Mouse (Mus musculus) bone marrow macrophage, adult 2 months (primary cell): ENCODE measurements around the gene Rab40b. TPM values are rescaled to one million over a fixed set of nuclear protein-coding genes. Genes with fewer than 3 reads are reported as not detected.
A peak's percentile ranks its signal among the peaks of the same experiment; 100 is the strongest.
"Not testable (repeated sequence)": the region's sequence is repeated elsewhere in the genome, so short reads cannot be mapped to it uniquely, and the experiment has no call there.

ENCODE experiments used
- H3K27ac ChIP-seq: 2 replicates; pipeline ENCODE4 v1.5.1; 2012; ENCODE audit warnings: low read depth, low read length; ENCODE audit not compliant: insufficient read depth
- H3K4me1 ChIP-seq: 2 replicates; pipeline ENCODE4 v1.6.1; 2012; ENCODE audit warnings: low read length; ENCODE audit not compliant: control insufficient read depth, insufficient read depth
- H3K4me3 ChIP-seq: 2 replicates; pipeline ENCODE4 v1.5.1; 2012; ENCODE audit warnings: mild to moderate bottlenecking, low read length, moderate library complexity; ENCODE audit not compliant: insufficient read depth
- CTCF ChIP-seq: IDR thresholded peaks from 2 replicates; pipeline ENCODE4 v1.5.1; 2012; ENCODE audit warnings: low read depth, mild to moderate bottlenecking, low read length, moderate library complexity
- POLR2A ChIP-seq: IDR thresholded peaks from 2 replicates; pipeline ENCODE4 v1.6.1; 2012; ENCODE audit warnings: mild to moderate bottlenecking, low read depth, low read length, borderline replicate concordance
- polyA plus RNA-seq: library from polyadenylated mRNA; stranded (reverse); fragments of >200 nt; gene quantifications from 2 replicates; pipeline ENCODE4 v1.2.4, GENCODE M21; 2012; ENCODE audit not compliant: missing spikeins, insufficient read depth, insufficient read length

Gene Rab40b
- polyA plus RNA-seq, 1 experiment, result not detected

DNA sequence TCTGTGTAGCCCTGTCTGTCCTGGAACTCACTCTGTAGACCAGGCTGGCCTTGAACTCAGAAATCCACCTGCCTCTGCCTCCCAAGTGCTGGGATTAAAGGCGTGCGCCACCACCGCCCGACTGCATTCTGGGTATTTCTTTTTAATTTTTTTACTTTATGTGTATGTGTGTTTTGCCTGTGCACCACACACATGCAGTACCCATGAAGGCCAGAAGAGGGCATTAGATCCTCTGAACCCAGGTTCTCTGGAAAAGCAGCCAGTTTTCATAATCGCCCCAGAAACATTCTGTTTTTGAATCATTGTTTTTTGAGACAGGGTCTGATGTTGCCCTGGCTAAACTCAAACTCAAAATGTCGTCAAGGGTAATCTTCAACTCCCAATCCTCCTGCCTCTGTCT is 18.4 kb downstream of the Rab40b start:
- H3K4me3 ChIP-seq, result no peak overlapping the region
- TF ChIP-seq POLR2A (no peak), CTCF (peak; percentile 21; the same call in 1 of the 2 replicates)
- no peaks in the 10 kb centered on the region for H3K4me1 ChIP-seq
- no peak overlapping the region for H3K27ac ChIP-seq

DNA sequence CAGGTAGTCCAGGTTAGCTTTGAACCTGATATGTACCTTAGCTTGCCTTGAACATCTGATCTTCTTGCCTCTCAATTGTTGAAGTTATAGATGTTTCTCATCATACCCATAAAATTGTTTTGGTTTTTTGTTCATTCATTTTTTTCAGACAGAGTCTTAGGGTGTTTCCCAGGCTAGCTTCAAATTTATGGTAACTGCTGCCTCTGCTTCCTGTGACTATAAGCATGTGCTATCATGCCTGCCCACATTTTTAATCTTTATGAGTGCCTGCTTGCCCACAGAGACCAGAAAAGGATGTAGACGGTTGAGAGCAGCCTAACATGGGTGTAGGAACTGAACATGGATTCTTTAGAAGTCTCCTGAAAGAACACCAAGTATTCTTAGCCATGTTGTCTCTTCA is 19.3 kb downstream of the Rab40b start:
- Histone ChIP-seq H3K27ac (no peak overlapping the region), H3K4me3 (no peak overlapping the region), H3K4me1 (no peaks in the 10 kb centered on the region)
- TF ChIP-seq CTCF, result no peak
- no peak for TF ChIP-seq POLR2A

DNA sequence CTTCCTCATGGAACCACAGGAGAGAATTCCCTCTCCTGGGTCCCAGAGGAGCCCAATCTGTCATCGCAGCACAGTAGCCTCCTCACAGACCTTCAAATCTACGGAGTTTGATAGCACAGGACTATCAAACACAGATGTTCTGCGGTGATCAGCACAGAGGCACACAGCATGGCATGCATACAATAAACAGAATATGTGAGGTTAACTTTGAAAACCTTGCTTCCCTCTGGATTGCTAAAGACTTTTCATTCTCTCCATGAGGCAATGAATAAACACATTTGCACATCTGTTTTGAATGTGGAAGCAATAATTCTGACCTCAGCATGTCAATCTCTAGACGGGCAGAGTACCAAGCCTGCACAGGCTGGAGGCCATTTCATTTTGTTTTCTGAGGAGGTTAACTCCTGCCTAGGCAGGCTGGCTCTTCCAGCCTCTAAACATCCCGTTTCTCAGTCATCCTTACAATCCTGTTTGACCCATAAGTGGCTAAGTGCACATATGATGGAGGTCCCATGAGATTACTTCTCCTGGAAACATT is 20.8 kb downstream of the Rab40b start:
- no peak overlapping the region for H3K4me3 ChIP-seq
- TF ChIP-seq POLR2A (no peak), CTCF (no peak)
- H3K27ac ChIP-seq, result no peak overlapping the region
- no peaks in the 10 kb centered on the region for H3K4me1 ChIP-seq

DNA sequence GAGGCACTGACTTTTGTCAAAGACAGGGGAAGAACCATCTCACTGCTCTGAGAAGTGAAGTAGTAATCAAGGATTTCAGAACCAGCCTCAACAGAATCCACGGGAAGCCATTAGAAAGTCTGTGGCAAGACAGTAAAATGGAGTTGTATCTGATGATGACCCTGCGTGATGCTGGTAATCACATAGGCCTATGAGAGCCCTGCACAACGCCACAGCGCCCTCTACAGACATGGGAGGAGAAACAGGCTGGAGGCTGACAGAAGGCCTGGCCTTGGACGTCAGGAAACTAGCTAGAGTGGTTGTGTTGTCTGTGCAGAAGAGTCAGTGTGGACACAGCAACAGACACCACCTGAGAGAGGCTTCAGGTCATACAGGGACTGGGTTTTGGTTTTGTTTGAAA is 25.8 kb downstream of the Rab40b start:
- Histone ChIP-seq H3K4me1 (no peaks in the 10 kb centered on the region), H3K27ac (no peak overlapping the region), H3K4me3 (no peak overlapping the region)
- TF ChIP-seq POLR2A (no peak), CTCF (peak; percentile 55; the same call in 1 of the 2 replicates)

DNA sequence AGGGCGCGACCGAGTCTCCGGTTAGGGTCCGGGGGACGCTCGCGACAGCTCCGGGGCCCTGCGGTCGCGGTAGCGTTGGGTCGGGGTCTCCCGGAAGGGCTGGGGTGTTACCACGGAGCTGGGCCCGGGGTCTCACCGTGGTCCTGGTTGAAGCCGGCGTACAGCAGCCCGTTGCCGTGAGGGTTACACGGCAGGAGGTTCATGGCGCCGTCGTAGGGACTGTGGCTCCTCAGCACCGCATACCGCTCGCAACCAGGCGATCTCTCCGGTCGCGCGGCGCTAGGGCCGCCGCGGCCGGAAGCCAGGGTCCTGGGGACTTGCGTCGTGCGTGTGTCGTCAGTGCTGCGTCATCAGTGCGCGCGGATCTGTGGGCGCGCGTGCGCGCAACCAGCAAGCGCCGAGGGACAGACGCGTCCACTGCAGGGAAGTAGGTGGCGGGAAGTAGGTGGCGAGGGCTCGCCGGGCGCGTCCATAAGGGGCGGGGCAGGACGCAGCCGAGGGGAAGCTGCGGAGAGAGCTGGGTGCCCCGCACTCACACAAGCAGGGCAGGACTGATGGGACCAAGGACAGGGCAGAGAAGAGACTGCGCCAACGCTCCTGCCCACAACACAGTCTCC is 33.9 kb downstream of the Rab40b start, which contains the start of gene Wdr45b:
Gene Wdr45b (minus strand): TSS at position 355 of the 617 bp plus-strand sequence.
- Histone ChIP-seq H3K4me1 (peaks cover 16% of the 10 kb centered on the region), H3K4me3 (peak within 1 kb of the TSS; percentile 73)

DNA sequence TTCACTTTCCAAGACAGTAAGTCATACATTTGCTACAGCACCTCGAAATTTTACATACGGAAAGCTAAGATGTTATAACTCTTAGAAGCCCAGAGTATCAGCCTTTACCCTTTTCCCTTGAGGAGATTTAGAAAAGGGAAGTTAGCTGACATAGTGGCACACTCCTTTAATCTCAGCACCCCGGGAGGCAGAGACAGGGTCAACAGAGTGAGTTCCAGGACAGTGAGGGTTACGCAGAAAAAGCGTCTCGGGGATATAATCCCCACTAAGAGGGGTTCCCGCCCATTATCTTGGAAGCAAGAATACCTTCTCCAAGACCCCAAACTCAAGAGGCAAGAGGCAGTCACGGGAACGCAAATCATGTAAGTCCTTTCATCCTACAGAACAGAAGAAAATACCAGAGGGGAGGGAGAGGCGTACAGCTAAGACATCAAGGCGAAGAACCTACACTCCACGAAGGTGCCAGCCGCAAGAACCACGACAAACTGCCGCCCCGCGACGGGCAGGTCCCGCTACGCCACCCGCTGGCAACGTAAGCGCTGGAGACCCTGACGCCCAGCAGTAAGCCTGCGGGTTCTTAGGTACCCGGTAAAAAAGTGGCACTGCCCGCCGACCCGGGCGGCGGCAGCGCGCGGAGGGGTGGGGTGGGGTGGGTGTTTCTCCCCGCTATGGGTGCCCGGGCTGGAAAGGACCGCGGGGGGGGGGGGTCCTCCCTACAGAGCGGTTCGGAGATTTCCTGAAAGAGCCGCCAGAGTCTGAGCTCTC is 34.5 kb downstream of the Rab40b start:
- Histone ChIP-seq H3K4me1 (peaks cover 16% of the 10 kb centered on the region), H3K4me3 (peak overlapping the region; percentile 70), H3K27ac (peak overlapping the region; percentile 52)
- no peak for TF ChIP-seq POLR2A
- TF ChIP-seq CTCF, result peak; percentile 26; the same call in 1 of the 2 replicates

More for the DNA sequence above, 33.9 kb downstream of the Rab40b start, which contains the start of gene Wdr45b:
- no peak for TF ChIP-seq CTCF
- 0 out of 2 replicates have a peak, but pooled peaks have one; percentile 75 for TF ChIP-seq POLR2A
- H3K27ac ChIP-seq, result peak within 1 kb of the TSS; percentile 52

DNA sequence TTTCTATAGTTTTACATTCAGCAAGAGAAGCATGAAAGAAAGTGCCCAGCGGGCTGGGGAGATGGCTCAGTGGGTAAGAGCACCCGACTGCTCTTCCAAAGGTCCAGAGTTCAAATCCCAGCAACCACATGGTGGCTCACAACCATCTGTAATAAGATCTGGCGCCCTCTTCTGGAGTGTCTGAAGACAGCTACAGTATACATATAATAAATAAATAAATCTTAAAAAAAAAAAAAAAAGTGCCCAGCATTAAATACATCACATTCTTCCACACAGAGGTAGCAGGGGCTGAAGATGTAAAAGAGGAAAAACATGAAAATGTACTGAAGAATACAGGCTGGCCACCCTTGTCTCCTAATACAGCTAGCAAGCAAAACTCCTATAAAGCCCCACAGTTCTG is 39.3 kb downstream of the Rab40b start:
- H3K4me3 ChIP-seq, H3K27ac ChIP-seq: not testable (repeated sequence)

DNA sequence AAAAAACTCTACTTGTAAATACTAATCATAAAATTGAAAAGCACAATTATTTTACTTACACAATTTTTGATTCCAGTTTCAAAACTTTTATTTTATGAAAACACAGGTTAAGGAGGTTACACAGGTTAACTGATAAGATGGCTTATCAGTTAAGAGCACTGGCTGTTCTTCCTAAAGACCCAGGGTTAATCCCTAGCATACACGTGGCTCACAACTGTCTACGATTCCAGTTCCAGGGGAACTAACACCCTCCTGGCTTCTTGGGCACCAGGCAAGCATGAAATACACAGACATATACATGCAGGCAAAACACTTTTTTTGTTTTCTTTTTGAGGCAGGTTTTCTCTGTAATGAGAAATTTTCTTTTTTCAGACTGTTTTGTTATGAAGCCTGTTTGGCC is 39.9 kb downstream of the Rab40b start:
- H3K4me1 ChIP-seq, result peaks cover 14% of the 10 kb centered on the region
- no peak overlapping the region for H3K27ac ChIP-seq
- no peak overlapping the region for H3K4me3 ChIP-seq
- TF ChIP-seq CTCF (no peak), POLR2A (no peak)

More for the DNA sequence above, 39.3 kb downstream of the Rab40b start:
- 0 out of 2 replicates have a peak, but pooled peaks have one; percentile 14 for TF ChIP-seq CTCF
- not testable (repeated sequence) for H3K4me1 ChIP-seq

DNA sequence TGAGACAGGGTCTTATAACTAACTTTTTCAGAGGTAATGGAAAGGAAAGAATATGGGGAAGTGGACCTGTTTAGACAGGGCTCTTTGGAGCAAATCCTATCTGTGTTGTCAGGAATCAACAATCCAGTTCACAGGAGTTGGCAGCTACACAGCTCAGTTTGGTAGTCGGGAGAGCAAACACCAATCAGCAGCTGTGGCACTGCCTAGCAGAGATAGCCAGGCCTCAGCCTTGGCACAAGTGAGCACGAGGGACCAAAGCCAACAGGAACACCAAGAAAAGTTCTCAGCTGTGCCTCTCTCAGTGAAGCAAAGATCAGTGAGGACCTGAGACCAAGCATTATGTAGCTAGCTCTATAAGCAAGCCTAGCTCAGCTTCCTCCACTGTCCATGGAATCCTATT is 41.0 kb downstream of the Rab40b start:
- Histone ChIP-seq H3K4me3 (no peak overlapping the region), H3K27ac (no peak overlapping the region), H3K4me1 (peaks cover 19% of the 10 kb centered on the region)
- TF ChIP-seq POLR2A (no peak), CTCF (no peak)

DNA sequence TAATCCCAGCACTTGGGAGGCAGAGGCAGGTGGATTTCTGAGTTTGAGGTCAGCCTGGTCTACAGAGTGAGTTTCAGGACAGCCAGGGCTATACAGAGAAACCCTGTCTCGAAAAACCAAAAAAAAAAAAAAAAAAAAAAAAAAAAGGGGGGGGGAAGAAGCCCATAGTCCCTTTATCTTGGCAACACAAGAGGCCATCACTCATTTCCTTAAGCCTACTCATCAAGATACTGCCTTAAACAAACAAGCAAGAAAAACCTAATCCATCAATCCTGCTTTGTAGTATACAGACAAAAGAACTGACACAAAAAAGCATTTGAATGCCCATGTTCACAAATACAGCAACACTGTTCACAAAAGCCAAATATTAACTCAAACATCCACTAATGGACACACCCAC is 45.6 kb downstream of the Rab40b start:
- H3K4me3 ChIP-seq, H3K27ac ChIP-seq: not testable (repeated sequence)
- peaks cover 35% of the 10 kb centered on the region for H3K4me1 ChIP-seq
